Mouse (Mus musculus) stomach, embryonic 14.5 days (tissue): ENCODE data around the gene Foxk1. TPM values are rescaled to one million over a fixed set of nuclear protein-coding genes. Genes with fewer than 3 reads are reported as not detected.

Experiments used
- ATAC-seq: fragments of 200-750 bp; cut with Nextera tagmentation; 2 replicates; pipeline ENCODE4 v1.8.0; 2017; ENCODE audit warnings: low read depth, moderate TSS enrichment; ENCODE audit not compliant: insufficient number of reproducible peaks, insufficient read depth, low FRiP score
- H3K27ac ChIP-seq: fragments of 300-500 bp; sonication (generic); 2 replicates; pipeline ENCODE4 v1.5.1; 2014; ENCODE audit warnings: mild to moderate bottlenecking, low read length, moderate library complexity, mixed read lengths
- H3K27me3 ChIP-seq: fragments of 300-500 bp; sonication (generic); 2 replicates; pipeline ENCODE4 v1.6.1; 2014; ENCODE audit warnings: low read length, control low read depth, mixed read lengths; ENCODE audit not compliant: control insufficient read depth, insufficient read depth
- H3K36me3 ChIP-seq: fragments of 300-500 bp; sonication (generic); 2 replicates; pipeline ENCODE4 v1.6.1; 2014; ENCODE audit warnings: mild to moderate bottlenecking, control low read depth, low read length, moderate library complexity, mixed read lengths; ENCODE audit not compliant: control insufficient read depth, insufficient read depth
- H3K4me1 ChIP-seq: fragments of 300-500 bp; sonication (generic); 2 replicates; pipeline ENCODE4 v1.6.1; 2014; ENCODE audit warnings: low read length, control low read depth, mixed read lengths; ENCODE audit not compliant: control insufficient read depth, insufficient read depth
- H3K4me2 ChIP-seq: fragments of 300-500 bp; sonication (generic); replicated peaks from 2 replicates; pipeline ENCODE4 v1.6.1; 2014; ENCODE audit warnings: low read depth, low read length, control low read depth
- H3K4me3 ChIP-seq: fragments of 300-500 bp; sonication (generic); 2 replicates; pipeline ENCODE4 v1.5.1; 2014; ENCODE audit warnings: low read depth, low read length, control low read depth
- H3K9ac ChIP-seq: fragments of 300-500 bp; sonication (generic); replicated peaks from 2 replicates; pipeline ENCODE4 v1.6.1; 2014; ENCODE audit warnings: low read depth, mild to moderate bottlenecking, control low read depth, low read length, moderate library complexity, mixed read lengths
- H3K9me3 ChIP-seq: fragments of 300-500 bp; sonication (generic); 2 replicates; pipeline ENCODE4 v1.6.1; 2016; ENCODE audit warnings: low read depth, low read length, control low read depth; ENCODE audit not compliant: control insufficient read depth
- WGBS: fragments of 180-500 bp; shearing (Covaris S2); extraction: QIAGEN DNeasy Blood & Tissue Kit; methylation state at CpG from one replicate; pipeline ENCODE4 v1.1.7; 2014; 5-methylcytosine and 5-hydroxymethylcytosine counted together
- polyA plus RNA-seq: library from polyadenylated mRNA; unstranded; fragments of >200 nt; fragmentation: Nextera tagmentation; extraction: Ambion mirVana; gene quantifications from 2 replicates; pipeline ENCODE4 v1.2.1, GENCODE M21; 2014

The Foxk1 gene
- polyA plus RNA-seq, 1 experiment from 2014 or later = 3.9 TPM

GRCm38 (mm10) chr5:142427876-142428275 is 26.6 kb downstream of the Foxk1 start:
- no peak overlapping the region for H3K4me2 ChIP-seq
- H3K27ac ChIP-seq = no peak overlapping the region
- WGBS = 83% methylated on average over 10 of the region's 10 CpGs
- H3K4me1 ChIP-seq = peaks cover 27% of the 10 kb centered on the region
- no peak for ATAC-seq
- H3K9ac ChIP-seq = no peak overlapping the region
- H3K4me3 ChIP-seq = no peak overlapping the region
- no peaks in the 10 kb centered on the region for H3K9me3 ChIP-seq
- H3K36me3 ChIP-seq = no peaks in the 10 kb centered on the region
- H3K27me3 ChIP-seq = no peaks in the 10 kb centered on the region

GRCm38 (mm10) chr5:142428691-142429090 is 27.4 kb downstream of the Foxk1 start:
- WGBS = 76% methylated on average over 6 of the region's 6 CpGs
- no peaks in the 10 kb centered on the region for H3K27me3 ChIP-seq
- H3K9me3 ChIP-seq = no peaks in the 10 kb centered on the region
- no peak overlapping the region for H3K4me3 ChIP-seq
- H3K4me2 ChIP-seq = no peak overlapping the region
- no peak overlapping the region for H3K27ac ChIP-seq
- no peaks in the 10 kb centered on the region for H3K36me3 ChIP-seq
- peaks cover 27% of the 10 kb centered on the region for H3K4me1 ChIP-seq
- H3K9ac ChIP-seq = no peak overlapping the region
- no peak for ATAC-seq

- ATAC-seq = no peak
- Histone ChIP-seq H3K4me2 (no peak overlapping the region), H3K27ac (no peak overlapping the region), H3K4me3 (no peak overlapping the region), H3K27me3 (no peaks in the 10 kb centered on the region), H3K9ac (no peak overlapping the region), H3K9me3 (no peaks in the 10 kb centered on the region), H3K4me1 (peaks cover 14% of the 10 kb centered on the region; the same call in 1 of the 2 replicates), H3K36me3 (peaks cover 12% of the 10 kb centered on the region)
- 77% methylated on average over 12 of the region's 12 CpGs for WGBS
These were observed 29.7 kb downstream of the Foxk1 start for GRCm38 (mm10) chr5:142431029-142431428.

GRCm38 (mm10) chr5:142431811-142432434 is 30.6 kb downstream of the Foxk1 start:
- WGBS = 61% methylated on average over 9 of the region's 9 CpGs
- Histone ChIP-seq H3K4me2 (no peak overlapping the region), H3K9me3 (no peaks in the 10 kb centered on the region), H3K4me1 (peaks cover 10% of the 10 kb centered on the region; the same call in 1 of the 2 replicates), H3K27ac (no peak overlapping the region), H3K9ac (no peak overlapping the region), H3K36me3 (peaks cover 15% of the 10 kb centered on the region), H3K27me3 (no peaks in the 10 kb centered on the region), H3K4me3 (no peak overlapping the region)
- no peak for ATAC-seq

- no peak for ATAC-seq
- Histone ChIP-seq H3K4me2 (no peak overlapping the region), H3K27me3 (no peaks in the 10 kb centered on the region), H3K4me3 (no peak overlapping the region), H3K36me3 (peaks cover 15% of the 10 kb centered on the region), H3K4me1 (peaks cover 10% of the 10 kb centered on the region; the same call in 1 of the 2 replicates), H3K9me3 (no peaks in the 10 kb centered on the region), H3K9ac (no peak overlapping the region), H3K27ac (no peak overlapping the region)
- 83% methylated on average over 4 of the region's 4 CpGs for WGBS
These were observed 31.4 kb downstream of the Foxk1 start for GRCm38 (mm10) chr5:142432695-142433094.

GRCm38 (mm10) chr5:142434052-142434451 is 32.8 kb downstream of the Foxk1 start:
- Histone ChIP-seq H3K27me3 (no peaks in the 10 kb centered on the region), H3K4me1 (peaks cover 10% of the 10 kb centered on the region; the same call in 1 of the 2 replicates), H3K9me3 (no peaks in the 10 kb centered on the region), H3K4me3 (no peak overlapping the region), H3K36me3 (peaks cover 15% of the 10 kb centered on the region), H3K4me2 (no peak overlapping the region), H3K27ac (no peak overlapping the region), H3K9ac (no peak overlapping the region)
- WGBS = 93% methylated on average over 5 of the region's 5 CpGs
- ATAC-seq = no peak

- WGBS = 96% methylated on average over 15 of the region's 15 CpGs
- ATAC-seq = no peak
- H3K27ac ChIP-seq = no peak overlapping the region
- H3K27me3 ChIP-seq = no peaks in the 10 kb centered on the region
- no peak overlapping the region for H3K4me2 ChIP-seq
- no peak overlapping the region for H3K9ac ChIP-seq
- no peaks in the 10 kb centered on the region for H3K9me3 ChIP-seq
- H3K36me3 ChIP-seq = peaks cover 15% of the 10 kb centered on the region
- no peak overlapping the region for H3K4me3 ChIP-seq
- peaks cover 17% of the 10 kb centered on the region; the same call in 1 of the 2 replicates for H3K4me1 ChIP-seq
These were observed 34.4 kb downstream of the Foxk1 start for GRCm38 (mm10) chr5:142435736-142436135.

GRCm38 (mm10) chr5:142438380-142438938 is 37.2 kb downstream of the Foxk1 start:
- Histone ChIP-seq H3K27me3 (no peaks in the 10 kb centered on the region), H3K9ac (no peak overlapping the region), H3K27ac (no peak overlapping the region), H3K36me3 (peaks cover 15% of the 10 kb centered on the region), H3K4me3 (no peak overlapping the region), H3K4me2 (no peak overlapping the region), H3K4me1 (peaks cover 26% of the 10 kb centered on the region), H3K9me3 (no peaks in the 10 kb centered on the region)
- WGBS = 87% methylated on average over 16 of the region's 16 CpGs
- ATAC-seq = no peak
